Mouse (Mus musculus): ENCODE data around the gene Msi2.

The Msi2 gene

DNA sequence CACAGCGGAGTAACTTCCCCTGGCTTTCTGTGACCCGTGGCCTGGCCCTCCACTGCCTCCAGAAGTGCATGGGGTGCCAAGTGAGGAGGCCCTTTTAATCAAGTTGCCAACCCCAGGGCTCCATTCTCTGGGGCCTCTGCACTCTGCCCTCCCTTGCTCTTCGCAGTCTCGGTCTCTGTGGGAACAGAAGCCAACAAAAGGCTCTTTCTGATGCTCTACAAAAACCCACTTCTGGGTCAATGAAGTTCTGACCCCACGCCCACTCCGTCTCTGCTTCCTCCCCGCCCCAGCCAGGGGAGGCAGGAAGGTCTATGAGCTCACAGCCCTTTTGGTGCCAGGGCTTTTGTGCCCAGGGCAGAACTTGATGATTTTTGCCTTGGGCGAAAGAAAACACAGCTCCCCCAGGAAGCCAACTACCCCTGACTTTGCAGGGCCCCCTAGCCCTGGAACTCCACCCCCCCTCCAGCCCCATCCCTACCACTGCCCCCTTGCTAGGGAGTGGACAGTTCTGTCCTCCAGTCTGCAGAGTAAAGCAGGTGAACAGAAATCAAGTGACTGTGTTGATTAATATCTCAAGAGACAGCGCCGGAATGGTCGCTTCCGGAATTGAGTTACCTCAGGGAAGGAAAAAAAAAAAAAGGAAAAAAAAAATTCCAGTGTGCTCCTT is 246.2 kb downstream of the Msi2 start:
- no peak for DNase-seq

DNA sequence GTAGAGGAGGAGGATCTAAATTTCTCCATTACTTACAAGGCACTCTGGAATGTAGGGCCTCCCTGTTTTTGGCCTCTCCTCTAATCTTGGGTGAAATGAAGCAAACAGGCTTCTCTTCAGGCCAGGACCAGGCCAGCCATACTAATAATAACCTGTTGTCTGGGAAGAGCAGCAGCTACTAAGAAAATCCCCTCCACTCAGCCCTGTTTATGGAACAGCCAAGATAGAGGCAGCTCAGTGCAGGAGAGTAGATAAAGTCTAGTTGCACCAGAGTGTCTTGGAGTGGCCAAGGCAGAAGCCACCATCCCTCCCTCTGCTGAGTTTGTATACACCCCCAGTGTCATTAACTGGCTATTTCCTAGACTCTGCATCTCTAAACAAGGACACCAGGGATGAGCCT is 247.7 kb downstream of the Msi2 start:
- no peak for DNase-seq

DNA sequence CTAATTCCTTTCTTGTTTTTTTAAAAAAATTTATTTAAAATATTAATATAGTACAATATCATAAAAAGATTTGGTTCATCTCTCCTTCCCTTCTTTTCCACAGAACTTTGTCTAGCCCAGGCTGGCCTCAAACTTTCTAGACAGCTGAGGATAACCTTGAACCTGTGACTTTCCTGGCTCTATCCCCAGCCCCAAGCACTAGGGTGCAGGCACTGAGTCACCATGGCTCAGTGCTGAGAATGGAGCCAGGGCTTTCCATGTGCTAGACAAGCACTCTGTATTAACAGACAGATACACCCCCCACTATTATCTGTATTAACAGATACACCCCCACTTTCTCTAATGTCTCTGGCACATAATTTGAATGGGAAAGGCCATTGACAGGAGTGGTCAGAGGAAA is 249.3 kb downstream of the Msi2 start:
- DNase-seq: no peak

DNA sequence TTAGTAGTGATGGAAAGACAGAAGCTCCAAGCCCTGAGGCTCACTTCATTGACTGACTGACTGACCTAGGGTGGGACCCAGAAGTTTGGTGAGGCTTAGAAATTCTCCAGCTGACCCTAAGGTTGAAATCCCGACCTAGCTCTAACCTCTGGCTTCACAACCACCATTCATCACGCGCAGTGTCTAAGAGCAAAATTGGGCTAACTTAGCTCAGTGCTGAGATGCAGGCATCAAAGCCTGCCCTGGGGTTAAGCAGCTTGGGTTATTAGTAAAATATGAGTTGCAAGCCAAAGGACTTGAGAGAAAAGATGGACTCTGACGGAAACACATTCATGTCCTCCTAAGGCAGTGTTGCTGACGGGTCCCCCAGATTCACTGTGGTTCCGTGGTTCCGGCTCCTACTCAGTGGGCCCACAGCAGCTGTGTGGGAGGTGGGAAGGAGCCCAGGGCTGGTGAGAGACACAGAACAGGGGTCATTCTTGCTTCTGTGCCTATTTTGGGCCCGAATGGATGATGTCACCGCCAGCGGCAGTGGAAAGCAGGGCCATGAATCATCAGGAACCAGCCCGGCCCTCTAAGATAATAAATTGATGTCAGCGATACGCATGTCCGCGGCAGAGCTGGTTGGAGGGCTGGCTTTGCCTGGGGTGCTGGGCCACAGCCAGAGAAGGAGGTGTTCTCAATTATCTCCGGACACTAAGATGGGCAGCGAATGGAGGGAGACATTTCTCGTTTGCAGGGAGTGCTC is 250.6 kb downstream of the Msi2 start:
- DNase-seq: no peak

DNA sequence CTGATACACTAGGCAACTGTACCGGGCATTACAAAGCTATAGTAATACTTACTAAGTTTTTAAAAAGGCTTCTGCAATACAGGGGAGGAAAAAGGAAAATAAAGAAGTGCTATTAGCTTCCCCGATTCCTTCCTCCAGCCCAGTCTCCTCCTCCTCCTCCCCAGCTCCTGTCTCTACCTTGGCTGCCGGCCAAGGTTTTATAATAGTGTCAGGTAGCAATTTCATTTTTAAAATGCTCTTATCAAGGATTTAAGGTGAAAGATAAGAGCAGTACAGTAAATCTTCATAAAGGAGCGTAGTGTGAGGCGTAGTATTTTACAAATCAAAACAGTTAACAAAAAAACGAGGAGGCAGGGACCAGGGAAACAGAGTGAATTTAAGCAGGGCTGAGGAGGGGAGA is 254.4 kb downstream of the Msi2 start:
- no peak for DNase-seq

DNA sequence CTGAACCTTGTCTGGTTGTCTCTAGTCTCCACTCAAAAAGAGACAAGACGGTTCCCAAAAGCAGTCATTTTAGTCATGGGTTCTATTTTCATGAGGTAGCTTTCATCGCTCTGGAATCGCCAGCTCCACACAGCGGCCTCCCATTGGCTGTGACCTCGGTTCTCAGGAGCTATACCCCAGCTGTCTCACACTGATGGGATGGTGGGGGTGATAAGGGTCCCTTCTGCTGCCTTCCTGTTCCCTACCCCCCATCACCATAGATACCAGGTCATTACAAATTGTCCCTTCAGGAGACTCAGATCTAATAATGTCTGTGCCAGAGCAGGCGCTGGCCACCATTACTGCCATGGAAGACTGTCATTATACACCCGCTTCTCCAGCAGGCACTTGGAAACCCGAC is 255.5 kb downstream of the Msi2 start:
- DNase-seq: no peak

DNA sequence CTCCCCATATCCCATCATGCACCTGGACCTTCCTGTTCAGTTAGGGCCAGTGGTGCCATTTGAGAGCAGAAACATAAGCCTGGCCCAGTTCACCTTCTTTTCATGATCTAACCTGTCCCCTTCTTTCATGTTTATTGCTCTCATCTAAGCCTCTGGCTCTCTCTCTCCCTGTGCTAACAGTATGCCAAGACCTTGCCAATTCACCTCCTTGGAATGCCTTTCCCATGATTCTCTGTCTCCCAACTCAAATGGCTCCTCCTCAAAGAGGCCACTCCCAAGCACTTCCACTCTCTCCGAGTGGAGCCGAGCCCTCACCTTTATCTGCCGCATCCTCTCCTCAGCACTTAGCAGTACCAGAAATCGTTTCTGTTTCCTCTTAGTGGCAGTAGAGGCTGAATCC is 256.7 kb downstream of the Msi2 start:
- DNase-seq: no peak

DNA sequence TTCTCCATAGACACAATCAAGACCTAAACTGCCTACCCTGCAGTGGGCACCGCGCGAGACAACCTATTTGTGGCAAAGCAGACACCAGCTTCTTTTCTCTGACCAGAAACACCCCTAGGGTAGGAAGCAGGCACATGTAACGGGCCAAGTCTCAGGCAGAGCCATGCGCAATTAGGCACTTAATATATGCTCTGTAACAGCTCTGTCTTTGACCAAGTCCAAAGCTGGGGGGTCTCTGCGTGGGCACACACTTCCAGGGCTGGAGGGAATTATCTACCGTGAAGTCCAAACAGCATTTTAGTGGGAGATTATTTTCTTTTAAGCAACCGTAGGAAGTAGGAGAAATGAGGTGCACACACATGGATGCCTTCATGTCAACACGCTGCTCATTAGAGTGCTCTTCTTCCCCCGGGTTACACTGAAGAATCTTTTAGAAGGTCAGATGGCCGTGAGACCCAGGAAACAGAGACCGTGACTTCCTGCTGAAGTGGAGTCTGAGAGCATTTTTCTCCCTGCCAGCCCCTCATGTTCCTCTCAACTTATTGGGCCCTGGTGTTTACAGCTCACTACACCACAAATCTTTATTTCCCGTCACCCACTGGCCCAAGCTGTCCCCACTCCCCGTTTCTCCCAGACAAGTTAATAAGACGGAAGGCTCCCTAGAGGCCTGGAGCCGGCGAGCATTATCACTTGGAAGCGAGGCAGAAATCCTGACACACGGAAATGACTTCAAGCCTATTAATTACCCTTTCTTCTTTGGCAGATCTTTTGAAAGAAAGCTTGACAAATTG is 258.2 kb downstream of the Msi2 start:
- DNase-seq: no peak

DNA sequence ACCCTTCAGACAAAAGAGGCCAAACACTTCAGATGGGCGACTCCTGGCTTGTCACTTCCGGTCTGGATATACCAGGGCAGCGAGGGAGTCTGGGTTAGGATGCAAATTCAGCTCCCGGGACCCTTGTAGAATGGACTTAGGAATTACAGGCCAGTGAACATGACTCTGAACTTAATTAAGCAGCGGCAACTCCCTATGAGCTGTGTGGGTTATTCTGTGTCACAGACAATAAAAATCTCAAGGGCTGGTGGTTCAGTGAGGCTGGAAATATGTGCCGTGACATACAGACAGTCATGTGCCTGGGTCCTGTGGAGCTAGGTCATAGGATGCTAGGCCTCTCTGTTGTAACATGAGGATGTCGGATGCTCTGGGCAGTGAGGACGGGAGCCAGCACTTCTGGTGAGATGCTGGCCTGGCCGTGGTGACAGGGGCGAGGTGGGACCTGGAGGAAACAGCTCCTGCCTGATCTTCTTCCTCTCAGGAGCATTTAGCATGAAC is 261.0 kb downstream of the Msi2 start:
- no peak for DNase-seq

DNA sequence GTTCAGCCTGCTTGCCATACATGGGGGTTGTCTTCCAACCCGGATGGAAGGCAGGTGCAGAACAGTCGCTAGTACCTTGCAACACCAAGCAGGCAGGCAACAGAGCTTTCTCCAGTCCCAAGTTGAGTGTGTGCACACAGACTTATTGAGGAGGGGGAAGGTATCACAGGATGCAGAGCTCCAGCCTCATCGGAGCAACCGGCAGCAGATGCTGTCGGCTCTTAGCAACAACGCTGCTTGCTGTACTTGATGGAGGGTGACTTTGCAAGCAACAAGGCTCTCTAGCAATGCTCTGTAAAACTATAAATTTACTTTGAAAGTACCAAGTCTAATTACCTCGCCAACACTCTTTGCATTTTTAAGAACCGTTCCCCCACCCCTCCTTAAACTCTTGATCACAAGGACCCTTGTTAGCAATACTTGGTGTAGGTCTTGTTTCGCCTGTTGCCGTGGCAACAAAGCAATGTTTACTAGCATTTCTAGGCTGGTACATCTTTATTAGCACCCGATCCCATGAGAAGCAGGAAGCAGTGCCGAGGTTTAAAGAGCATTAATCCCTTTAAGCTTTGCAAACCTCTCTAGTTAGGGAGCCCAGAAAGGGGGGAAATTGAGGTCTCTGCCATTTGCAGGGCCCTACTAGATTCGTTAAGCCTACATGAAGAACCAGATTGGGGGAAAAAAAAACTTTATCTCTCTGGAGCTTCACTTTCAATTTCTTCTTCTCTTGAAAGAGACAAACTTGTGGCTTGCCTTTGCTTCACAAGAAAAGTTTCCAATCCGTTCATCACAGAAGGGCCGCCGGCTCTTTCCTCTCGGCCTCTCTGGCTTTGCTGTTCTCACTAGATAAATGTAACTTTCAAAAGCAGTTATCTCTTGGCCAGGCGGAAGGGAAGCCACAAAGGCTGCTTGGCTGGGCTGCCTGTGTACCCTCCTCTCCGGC is 263.2 kb downstream of the Msi2 start:
- DNase-seq: no peak

DNA sequence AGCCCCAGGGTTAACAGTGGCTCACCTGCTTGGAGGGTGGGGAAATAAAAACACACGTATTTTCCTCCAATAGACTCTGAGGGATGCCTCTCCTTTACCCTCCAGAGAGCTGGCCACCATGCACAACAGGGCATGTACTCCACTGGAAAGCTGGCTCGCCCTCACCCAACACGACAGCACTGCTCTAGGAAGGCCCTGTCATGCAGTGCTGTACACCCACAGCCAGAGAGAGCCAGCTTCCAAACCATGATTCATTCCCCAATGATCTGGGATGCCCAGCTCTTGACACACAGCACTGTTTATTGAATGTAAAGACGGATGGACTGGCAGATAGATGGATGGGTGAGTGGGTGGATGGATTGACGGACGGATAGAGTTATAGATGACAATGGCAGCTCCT is 269.1 kb downstream of the Msi2 start:
- DNase-seq: no peak

DNA sequence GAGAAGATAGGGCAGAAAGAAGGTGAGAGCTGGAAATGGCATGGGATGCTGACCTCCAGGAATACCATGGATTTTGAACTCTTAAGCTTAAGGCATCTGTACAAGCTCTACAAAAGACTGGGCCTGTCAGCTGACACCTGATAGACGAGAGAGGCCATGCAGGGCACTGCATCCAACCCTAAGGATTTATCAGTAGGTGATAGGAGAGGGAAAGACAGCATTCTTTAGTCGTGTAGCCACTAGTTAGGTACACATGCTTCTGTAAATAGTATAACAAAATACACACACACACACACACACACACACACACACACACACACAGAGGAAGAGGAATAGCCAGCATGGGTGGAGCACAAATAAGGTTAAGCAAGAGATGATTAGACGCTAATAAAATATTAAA is 269.7 kb downstream of the Msi2 start:
- DNase-seq: no peak

DNA sequence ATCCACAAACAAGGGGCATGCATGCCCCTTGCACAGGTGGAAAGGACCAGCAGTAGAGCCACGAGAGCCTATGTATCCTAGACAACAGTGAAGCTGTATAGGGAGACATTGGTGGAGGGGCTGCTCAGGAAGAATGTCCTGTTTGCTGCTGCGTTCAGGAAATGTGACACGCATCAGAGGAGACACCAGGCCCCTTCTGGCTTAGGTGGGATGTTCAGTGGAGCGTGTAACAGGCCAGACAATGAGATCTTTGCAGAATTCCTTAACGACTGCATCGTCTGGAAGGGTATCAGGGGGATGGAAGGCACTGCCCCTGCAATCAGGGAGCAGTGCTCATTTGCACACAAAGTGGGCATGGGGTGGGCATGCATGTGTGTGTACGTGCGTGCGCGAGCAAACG is 271.0 kb downstream of the Msi2 start:
- no peak for DNase-seq

DNA sequence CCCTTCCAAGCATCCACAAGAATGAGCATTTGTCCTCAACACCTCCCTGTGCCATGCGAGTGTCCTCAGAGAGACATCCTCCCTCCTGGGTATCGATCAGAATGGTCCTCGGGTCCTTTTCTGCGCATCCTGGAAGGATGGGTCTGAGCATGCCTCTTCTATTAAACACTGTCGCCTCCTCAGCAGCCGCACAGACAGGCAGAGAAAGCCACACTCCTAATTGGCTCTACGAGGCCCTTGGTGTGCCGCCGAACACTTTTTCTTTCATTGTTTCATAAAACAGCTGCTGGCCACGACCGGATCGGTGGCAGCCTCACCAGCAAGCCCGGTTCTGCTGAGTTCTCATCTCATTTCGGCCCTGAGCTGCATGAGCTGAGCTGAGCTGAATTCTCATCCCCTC is 274.4 kb downstream of the Msi2 start:
- DNase-seq: no peak

DNA sequence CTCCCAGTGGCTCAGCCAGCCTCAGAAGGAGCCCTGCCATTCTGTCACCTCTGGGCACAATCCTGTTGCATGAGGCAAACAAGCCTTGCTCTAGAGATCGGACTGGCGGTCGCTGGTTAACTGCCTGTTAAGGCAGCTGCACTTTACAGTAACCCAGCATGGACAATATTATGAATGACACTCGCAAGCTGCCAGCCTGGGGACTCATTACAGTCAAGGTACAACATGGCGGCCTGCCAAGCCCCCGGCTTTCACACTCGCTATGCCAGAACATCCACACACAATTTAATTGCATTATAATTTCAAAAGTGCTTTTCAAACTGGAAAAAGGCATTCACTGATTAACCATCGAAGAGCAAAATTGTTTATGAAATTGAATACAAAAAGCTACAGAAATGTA is 275.0 kb downstream of the Msi2 start:
- DNase-seq: no peak

DNA sequence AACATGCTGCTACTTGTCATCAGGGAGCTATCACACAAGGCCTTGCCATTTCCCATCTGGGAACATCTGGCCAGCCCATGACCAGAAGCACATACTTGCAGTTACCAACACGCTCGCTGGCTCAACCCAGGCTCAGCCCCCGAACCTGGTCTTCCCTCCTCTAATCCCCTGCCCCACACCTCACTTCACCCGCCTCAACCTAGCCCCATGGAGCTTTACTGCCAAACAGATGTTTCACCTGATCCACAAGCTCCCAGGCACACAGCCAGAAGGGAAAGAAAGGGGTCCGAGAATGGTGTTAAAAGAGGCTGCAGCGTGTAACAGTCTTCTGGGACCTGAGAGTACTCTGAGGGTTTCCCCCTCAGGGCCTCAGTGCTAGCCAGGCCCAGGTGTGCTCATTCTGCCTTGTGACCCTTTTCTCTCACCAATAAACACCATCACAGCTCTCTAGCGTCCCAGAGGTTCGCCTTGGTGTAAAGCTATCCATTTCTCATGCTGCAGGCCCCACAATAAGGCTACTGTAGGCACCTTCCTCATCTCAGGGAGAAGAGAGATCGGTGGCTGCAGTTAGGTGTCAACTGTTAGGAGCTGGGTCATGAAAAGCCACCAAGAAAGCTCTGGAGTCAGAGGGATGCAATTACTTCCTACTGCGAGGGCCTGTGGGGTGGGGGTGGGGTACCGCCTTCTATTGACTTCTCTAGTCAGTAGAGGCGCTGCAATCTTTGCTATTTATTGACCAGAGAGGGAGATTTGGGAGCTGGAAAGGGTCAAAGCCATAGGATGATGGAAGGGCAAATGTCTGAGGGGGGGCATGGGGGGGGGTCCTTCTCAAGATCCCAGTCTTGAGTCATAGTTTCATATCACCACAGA is 276.2 kb downstream of the Msi2 start:
- no peak for DNase-seq

DNA sequence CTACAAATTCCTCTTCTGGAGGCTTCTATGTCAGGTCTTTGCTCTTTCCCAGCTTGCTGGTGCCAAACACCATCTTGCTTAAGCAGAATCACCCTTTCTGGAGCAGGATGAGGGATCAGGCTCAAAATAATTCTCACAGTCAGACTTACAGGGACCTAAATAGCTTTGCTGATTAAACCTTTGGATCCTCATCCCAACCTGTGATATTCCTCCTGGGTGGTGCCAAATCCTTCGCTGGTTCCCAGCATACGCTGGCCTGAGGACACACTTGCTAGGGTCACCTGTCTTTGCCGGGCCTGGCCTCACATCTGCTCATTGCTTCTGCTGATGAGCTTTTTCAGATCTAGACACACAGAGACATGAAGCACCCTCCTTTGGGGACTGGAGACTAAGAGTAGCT is 279.7 kb downstream of the Msi2 start:
- DNase-seq: no peak

DNA sequence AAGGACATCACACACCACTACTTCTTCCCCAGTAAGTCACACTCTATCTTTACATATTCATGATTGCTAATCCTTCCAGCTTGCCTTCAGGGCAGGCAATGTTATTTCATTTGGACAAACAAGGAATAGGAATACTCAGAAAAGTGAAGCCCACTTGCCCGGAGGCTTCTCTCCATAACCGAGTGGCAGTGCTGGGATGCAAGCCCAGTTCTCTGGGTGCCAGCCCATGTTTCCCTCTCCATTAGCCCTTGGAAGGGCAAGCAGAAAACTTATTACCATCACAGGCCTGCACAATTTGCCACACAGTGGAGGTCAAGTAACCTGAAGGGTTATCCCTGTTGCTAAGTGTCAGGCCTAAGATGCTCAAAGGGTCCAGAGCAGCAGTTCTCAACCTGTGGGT is 281.7 kb downstream of the Msi2 start:
- DNase-seq: no peak

DNA sequence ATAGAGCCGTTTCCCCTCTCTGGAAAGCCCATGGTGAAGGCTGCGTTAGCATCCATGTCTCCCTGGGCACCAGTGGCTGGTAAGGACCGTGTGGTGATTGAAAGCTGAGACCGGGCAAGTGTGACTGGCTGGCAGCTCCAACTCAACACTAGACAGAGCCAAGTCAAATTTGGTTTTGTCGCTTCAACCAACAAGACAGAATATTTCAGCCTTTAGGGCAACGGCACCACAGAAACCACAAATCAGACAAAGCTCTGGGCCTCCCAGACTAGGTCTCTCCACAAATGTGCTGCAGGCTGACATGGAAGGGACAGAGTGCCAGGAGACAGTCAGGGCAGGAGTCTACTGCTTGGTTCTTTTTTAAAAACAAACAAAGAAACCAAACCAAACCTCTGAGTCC is 282.8 kb downstream of the Msi2 start:
- no peak for DNase-seq

DNA sequence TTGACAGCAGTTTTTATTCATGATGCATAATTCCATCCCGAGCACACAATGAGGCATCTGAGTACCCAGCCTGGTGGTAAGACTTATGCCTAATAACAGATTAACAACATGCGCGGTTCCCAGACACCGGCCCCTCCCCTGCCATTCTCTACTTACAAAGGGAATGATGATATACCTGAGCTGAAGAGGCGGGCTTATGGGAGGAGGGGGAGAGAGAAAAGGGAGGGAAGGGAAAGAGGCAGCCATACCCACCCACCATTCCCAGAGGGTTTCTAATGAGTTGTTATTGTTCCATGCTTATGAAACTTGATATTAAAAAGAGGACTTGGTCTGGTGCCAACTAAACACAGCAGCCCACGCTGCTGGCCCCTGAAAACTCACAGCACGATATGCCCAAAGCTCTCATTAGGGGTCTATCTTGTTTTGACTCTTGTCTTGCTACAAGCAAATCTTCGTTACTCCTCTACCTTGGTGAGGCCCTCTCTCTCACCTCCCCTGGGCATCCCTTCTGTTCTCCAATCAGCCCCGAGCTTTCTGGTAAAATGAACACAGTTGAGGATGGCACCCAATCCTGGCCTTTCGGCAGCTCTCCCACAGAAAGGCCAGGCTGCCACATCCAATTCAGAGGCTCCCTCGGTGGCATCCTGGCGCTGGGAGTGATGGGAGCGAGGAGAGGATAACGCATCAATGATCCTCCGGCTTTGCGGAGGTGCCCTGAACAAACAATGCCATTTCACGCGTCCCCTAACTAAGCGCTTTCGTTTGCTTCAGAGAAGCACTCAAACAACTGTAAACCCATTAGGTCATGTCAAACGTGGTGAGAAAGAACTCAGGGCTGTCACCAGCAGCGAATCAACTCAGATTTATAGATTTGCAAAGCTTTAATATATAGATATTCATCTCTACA is 286.7 kb downstream of the Msi2 start:
- DNase-seq: no peak

DNA sequence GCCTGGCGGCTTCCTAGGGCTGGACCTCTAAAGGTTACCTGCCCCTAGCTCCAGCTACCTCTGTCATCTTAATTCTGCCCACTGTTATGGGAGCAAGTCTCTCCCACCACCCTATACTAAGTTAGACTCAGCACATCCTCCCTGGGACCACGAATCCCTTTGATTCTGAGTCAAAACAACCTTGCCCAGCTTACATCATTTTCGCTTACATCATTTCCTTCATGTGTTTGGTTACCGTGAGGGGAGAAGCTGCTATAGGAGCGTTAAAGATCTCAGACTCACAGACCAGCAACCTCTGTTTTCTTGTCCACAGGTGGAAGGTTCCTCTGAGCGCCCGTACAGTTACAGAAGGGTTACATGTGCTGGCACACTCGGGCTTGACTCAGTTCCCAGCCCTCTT is 288.0 kb downstream of the Msi2 start:
- DNase-seq: no peak
